Mouse (Mus musculus) hematopoietic stem cell, adult 5-6 weeks (primary cell): Measurements from ENCODE around the gene Zbtb42. TPM values are rescaled to one million over a fixed set of nuclear protein-coding genes. Genes with fewer than 3 reads are reported as not detected.

Experiments used
- ATAC-seq, 2 experiments: fragments of 125-278 bp in 1 of 2; replicated peaks in 1 of 2; 2 replicates each; pipeline ENCODE4 v1.8.0; 2016 to 2017; ENCODE audit warnings: inconsistent platforms in 2 of 2, mild to moderate bottlenecking in 2 of 2, moderate number of reproducible peaks in 2 of 2, low read depth in 1 of 2, moderate TSS enrichment in 1 of 2; ENCODE audit not compliant: low FRiP score in 2 of 2, poor library complexity in 2 of 2, severe bottlenecking in 2 of 2, insufficient read depth in 1 of 2, low TSS enrichment in 1 of 2
- total RNA-seq: library from RNA; stranded (forward); fragments of 172-1452, 232-1000 nt; gene quantifications from 2 replicates; pipeline ENCODE4 v1.2.3, GENCODE M21; 2017

The Zbtb42 gene
- total RNA-seq, 1 experiment from 2014 or later: 2.5 TPM

DNA sequence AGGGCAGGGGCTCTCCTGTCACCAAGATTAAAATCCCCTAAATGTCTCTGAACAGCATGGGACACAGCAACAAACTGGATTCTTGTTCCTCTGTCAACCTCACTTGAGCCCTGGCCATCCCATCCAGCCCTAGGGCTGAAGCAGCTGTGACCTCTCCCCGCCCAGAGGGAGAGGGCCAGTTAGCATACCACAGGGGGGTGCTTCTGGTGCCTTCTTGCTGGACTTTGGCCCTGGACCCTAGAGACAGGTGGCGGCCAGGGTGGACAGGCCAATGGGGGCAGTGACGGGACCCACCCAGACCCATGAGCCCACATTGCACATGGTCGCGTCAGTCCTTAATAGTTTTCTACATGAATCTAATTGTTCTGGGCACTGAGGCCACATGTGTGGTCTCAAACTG, 24.6 kb upstream of the Zbtb42 start:
- ATAC-seq: no peak

DNA sequence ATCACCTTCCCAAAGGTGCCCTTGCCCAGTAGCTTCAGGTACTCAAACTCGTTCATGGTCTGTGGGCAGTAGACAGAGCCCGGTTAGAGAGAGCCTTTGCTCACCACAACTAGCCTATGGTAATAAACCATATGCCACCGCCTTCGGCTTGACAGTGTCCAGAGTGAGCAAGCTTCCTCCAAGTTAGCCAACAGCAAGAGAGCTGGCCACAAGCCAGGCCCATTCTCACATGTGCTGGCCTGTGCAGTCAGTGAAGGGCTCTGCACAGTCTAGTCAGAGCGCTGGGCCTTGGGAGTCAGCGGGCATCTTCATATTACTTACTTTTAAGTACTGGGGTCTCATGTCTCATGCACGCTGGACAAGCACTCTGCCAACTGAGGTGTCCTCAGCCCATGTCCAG, 20.0 kb upstream of the Zbtb42 start:
- ATAC-seq: no peak

DNA sequence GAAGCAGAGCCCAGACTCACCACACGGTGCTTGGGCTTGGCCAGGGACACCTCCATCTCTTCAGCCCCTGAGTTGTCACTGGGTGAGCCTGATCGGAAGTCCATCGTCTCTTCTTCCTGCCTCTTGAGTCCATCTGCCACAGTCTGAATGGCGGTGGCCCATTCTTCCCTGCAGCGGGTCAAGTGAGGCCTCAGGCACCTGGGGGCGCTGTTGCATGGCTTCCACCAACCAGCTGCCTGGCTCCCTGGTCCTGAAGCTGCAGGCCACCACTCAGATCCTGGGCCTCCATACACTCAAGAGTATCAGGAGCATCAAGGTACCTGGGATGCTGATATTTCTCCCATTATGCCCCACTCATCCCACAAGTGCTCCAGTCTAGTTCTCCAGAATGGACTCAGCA, 19.5 kb upstream of the Zbtb42 start:
- no peak for ATAC-seq

DNA sequence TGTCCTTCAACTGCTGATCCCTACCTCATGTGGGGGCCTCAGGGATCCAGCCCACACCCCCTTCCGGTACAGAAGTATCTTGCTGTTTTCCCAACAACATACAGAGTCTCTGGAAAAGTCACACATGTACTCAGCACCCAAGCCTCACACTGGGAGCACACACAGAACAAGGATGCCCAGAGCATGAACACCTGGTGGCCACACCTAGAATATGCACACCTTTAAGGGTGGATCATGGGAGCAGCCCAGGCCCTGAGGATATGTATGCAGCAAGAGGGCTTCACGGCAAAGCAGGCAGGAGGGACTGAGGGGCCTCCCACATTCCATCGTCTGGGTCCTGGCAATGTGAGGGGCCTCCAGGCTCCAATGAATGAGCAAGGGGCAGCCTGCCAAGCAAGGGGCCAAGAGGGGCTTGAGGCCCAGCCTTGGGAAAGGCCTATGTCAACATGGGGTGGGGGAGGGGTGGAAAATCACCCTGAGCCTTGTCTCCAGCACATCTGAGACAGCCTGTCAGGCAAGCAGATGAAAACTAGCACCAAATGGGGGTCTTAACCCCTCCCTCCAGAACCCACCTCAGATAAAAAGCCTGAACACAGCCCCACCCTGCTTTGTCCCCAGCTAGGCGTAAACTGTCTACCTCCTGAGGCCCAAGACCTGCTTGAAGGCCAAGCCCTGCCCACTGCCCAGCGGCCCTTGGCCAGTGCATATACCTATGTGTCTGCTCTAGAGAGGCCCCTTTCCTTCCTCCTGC, 17.9 kb upstream of the Zbtb42 start:
- no peak for ATAC-seq

DNA sequence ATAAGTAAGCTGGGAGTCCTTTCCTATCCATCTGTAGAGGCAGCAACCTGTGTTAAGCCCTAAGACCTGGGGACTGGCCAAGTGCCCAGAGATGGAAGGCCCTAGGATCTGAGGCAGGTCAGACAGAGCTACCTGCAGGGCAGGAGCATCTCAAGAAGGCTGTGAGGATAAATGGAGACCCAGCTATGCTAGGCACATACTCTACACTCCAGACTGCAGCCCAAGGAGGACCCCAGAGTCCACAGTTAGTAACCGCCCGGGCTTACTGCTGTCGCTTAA, 17.4 kb upstream of the Zbtb42 start:
- no peak for ATAC-seq

DNA sequence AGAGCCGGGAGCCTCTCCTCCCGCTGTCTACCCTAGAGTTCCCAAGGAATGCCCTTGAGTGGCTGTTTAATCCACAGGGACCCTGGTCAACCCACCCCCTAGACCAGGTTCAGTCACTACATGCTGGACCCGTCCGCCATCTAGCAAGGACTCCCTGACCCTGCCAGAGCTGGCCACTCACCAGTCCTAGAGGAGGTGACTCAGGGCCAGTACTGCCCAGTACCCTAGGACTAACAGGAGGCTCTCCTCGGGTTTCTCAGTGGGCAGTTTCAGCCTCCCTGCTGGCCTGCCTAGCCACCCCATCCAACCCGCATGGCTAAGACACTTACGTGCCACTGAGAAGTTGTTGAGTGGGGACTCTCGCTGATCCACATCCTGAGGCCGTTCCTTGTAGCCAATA, 16.8 kb upstream of the Zbtb42 start:
- ATAC-seq: no peak

DNA sequence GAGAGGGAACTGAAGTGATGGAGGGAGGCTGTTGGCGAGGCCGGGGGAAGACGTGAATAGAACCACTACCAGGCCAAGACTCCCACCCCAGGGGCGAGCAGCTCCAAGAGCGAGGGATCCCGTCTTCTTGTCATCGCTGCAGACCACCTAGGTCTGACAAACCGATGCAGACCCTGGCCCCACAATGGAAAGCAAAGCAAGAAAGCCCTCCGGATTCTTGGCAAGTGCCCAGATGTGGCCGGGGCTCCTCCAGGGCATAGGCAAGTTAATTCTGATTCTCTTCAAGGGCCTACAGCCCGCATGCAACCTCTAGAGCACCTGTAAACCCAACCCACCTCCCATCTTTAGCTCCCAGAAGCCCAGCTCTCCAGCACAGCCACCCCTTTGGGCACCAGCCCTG, 15.3 kb upstream of the Zbtb42 start:
- no peak for ATAC-seq

DNA sequence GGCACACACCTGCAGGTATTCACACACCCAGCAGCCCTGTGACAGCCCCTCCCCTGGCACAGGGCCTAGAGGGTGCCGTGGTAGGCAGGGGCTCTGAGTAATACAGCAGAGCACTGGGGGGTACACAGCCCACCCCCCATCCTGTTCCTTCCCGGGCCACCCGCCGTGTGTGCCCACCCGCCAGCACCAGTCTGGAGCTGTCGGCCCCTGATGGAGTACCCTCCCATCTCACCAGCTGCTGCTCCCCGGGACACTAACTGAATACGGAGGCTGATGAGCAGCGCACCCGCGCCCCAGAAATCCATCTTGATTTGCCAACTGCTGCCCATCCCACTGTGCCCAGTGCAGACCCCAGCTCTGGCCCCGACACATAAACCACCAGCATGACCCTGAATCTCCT, 14.9 kb upstream of the Zbtb42 start:
- ATAC-seq: no peak

DNA sequence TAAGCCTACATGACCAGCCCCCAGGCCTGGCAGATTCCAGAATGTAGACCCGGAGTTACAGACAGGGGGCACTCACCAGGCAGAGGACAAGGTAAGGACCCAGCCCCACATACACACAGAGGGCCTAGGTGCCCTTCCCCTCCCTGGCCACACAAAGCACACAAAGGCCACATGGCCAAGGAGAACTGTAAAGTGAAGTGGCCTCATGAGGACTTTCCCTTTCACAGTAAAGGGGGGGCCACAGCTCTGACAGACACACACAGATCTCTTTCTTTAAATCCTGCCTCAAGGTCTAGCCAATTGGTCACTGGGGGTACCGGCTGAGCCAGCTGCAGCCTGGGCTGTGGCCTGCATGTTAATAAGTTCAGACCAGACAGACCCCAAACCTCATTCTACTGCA, 14.5 kb upstream of the Zbtb42 start:
- no peak for ATAC-seq

DNA sequence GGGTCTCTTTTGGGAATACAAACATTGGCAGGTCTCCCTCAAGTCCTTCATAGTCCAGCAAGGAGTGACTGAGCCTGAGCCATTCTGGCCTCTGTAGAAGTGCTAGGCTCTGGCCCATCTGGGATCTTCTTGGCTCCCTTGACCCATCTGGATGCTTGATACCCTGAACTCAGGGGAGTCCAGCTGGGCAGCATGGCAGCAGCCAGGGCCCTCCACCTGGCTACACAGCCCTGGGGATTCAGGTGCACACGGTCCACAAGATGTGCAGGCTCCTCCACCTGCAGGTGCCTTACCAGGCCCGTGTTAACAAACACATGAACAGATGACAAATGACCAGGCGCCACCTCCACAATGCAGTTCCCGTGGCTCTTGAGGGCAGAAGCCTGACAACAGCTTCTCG, 14.0 kb upstream of the Zbtb42 start:
- ATAC-seq: no peak

DNA sequence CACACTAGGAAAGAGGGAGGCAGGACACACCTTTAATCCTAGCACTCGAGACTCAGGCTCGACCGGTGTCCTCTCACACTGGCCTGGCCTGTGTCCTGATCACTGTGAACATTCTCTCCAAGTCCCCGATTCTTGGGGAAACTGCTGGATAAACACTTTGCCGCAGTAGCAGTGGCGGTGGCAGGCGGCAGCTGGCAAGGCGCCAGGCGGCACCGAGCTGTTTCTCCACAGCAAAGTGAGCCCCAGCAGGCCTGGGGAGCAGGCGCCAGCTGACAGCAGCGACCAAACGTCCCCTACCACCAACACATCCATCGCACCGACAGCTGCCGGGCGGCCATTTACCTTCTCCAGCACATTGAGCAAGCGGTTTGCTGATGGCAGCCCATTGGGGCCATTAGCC, 13.2 kb upstream of the Zbtb42 start:
- ATAC-seq: no peak

DNA sequence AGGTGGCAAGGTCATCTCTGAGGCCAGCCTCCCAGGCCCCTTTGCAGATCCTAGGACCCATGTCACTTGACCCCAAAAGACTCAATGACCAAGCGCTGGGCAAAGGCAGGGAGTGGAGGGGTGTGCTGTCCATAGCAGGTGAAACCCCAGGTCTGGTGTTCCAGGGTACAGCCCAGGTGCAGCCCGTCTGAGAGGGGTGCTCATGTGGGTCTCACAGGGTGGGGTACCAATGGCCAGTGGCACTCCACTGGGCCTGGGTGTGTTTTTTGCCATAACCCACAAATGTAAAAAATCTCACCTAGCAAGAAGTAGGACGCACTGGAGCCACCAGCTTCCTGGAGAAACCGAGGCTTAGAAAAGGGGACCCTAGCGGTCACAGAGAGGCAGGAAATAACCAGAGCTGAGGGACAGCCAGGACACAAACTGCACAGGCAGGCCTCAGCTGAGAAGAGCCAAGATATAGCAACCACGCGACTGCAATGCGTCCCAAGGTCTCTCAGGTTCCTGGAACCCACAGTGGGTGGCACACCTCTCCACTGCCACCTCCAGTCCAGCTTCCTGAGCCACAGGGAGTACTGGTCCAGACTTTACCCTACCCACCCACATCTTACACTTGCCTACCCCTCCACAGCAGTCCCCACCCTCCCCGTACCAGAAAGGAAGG, 12.6 kb upstream of the Zbtb42 start:
- no peak for ATAC-seq

DNA sequence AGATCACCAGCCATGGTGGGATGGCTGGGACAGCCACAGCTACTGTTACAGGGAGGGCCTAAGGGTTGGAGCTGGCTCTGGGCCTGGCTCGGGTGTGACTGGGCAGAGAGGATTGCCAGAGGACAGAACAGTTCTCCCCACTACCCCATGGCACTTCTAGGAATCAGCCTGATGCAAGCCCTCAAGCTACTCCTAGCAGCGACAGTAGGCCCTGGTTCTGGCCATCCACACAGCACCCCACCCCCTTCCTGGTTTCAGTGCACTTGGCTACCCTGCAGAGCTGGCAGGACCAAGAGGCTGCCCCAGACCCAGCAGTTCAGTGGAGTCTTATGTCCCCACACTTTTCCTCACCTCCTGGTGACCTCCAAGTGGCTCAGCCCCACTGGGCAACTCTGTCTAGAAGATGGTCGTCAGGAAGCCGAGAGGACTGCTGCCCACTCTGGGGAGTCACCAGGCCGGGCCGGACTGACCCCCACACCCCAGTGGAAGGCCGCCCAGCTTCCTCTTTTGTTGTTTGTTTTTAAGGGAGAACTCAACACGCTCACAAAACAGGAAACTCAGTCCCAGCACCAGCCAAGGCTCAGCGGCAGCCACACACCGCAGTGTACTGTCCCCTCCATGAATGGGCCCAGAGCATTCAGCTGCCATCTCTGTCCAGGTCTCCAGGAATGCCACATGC, 10.9 kb upstream of the Zbtb42 start:
- ATAC-seq: peak; percentile 18 to 29; a peak in 1 of 4 replicates

DNA sequence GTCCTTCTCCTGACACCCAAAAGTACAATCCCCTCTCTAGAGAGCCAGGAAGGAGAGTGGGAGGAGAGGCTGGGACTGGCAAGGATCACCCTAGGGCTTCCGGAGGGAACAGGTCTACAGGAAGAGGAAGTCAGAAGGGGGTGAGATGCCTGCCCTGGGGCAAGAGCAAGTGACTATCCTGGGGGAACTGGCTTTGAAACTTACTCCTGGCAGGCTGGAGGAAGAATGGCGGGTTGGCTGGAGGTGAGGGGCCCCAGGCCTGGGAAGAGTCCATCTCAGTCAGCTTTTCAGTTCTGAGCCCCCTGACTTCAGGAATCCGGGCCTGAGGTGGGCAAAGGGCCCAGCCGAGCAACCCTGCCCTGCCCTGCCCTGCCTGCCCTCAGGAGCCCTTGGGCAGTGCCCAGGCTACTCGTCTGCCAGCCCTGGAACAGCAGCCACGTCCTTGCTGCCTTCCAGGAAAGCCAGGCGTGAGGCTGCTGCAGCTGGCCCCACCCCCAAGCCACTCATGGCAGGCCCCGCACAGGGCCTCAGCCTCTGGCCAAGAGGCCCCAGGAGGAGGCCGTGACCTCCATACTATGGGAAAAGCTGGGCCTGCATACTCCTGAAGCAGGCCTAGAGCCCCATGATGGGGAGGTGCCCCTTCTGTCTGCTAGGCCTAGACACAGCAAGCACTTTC, 7.8 kb upstream of the Zbtb42 start:
- no peak for ATAC-seq

DNA sequence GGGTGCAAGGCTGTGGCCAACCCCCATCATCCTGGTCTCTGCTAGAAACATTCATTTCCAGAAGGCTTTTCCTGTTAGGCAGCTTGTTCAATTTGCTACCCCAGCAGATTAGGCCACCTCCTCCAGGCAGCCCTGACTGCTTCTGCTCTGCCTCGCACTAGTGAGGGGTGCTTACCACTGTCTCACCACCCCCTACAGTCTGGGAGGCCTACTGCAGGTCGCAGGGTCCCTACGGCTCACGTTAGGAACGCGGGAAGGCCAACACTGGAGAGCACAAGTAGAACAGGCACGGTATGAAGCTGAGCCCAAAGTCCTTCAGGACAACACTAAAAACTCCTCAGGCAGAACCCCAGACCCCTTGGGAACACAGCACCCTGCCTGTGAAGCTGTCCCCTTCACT, 6.7 kb upstream of the Zbtb42 start:
- no peak for ATAC-seq

DNA sequence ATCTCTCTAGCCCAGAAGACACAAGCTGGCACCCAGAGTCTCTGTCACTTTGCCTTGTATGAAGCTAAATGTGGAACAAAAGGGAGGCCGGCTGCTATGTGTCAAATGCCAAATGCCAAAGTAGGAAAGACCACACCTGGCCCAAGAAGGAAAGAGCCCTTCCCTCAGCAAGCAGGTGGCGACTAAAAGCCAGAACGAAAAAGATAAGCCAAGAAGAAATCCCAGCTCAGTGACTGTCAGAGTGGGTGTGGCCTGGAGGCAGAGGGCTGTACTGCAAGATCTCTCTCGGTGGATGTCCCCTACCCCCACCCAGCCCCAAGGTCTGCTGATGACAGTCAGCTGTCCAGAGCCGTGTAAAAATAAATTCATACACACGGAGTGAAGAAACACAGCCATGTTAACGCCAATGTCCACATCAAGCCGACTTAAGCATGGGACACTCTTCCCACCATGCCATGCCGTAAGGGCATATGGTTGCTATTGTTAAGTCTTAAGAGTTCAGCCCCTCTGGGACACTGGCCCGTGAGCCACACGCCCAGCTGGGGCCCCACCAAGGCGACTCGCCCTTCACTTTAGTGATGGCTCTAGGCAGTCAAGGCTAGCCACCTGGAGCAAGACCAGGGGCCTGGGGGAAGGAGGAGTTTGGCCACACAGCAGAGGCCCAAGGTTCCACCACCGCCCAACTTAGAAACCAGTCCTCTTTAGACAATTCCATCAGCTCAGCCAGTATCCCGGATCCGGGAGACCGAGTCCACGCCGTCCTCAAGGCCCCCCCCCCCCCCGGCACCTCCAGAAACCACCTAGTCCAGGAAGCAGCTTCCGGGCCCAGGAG, 5.7 kb upstream of the Zbtb42 start:
- 0 out of 4 replicates have a peak, but pooled peaks of 1 of the 2 experiments have one; percentile 18 for ATAC-seq

DNA sequence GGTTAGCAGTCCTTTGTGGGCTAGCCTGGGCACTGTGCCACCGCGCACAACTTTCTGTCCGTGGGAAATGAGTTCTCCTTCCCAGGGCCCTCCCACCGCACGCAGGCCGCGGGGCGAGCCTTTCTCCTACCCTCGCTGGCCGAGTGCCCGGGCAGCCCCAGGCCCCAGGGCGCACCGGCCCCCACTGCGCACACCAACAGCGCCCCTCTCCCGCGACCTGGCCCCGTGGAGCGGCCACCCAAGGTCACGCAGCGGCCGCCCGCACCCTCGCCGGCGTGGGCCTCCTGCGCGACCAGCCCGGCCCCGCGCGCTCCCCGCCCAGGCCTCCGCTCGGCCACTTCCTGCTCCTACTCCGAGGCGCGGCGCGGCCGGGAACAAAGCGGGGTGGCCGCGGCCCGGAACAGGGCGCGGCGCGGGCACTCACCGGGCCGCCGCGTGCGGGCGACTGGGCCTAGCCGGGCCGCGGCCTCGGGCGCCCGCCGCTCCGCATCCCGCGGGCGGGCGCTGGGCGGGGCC, 5.0 kb upstream of the Zbtb42 start:
- ATAC-seq: no peak
